Mouse (Mus musculus): ENCODE results near the gene Itm2b. TPM values are rescaled to one million over a fixed set of nuclear protein-coding genes. Genes with fewer than 3 reads are reported as not detected.

Gene Itm2b
- polyA plus RNA-seq, 2 experiments from 2014 or later: 963 to 1,015 TPM

DNA sequence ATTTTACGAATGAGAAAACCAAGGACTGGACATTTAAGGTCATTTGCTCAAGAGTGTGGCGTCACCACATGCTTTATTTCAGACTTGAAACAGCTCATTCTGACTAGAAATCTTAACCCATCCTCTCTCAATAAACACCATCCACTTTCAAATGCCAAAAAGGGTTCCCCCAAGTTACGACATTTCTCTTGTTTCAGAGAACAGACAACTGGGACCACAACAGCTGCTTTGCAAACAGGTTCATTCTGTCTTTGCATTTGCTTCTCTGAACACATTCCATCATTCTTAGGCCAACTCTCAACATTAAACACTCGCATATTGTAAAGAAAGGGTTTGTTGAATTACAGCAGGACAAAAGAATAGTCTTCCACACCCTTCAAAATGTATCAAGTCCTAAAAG, 71.2 kb downstream of the Itm2b start:
- no peak for ATAC-seq

DNA sequence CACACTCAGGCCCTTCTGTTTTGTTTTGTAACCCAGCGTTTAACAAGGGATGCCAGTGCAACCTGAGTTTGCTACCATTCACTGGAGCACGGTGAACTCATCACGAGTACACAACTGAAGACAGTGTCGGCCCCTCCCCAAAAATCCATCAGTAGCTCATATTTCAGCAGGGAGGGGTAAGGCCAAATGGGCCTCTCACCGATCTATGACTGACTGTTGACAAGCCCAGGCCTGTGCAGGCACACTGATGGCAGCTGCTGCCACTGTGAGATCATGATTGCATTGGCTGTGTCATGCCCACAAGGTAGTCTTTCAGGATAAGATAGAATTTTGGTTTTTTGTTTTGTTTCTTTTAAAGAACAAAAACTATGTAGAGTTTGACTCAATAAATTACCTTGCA, 71.7 kb downstream of the Itm2b start:
- no peak for ATAC-seq

DNA sequence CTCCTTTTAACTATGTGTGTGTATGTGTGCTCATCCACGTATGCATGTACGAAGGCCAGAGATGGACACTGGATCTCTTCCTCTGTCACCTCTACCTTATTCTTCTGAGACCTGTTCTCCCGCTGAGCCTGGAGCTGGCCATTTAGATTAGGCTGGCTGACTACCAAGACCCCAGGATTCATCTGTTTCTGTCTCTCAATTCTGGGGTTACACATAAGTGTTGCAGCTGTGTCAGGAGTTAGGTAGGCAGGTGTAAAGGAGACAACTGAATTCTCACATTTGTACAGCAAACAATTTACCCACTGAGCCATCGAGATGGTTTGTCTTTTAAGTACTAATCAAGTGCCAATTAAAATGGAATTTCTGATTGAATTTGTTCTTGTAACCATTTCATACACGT, 72.2 kb downstream of the Itm2b start:
- ATAC-seq: no peak

Other genes starting within 250 kb of the Itm2b start
- 10 to 100 TPM; 41.7 to 50.0 TPM for gene Lpar6, start 147.4 kb downstream of the Itm2b start, polyA plus RNA-seq (2017; shearing (Covaris generic))
- 10 to 100 TPM; 12.1 to 92.0 TPM for gene Rb1, start 59.5 kb downstream of the Itm2b start, polyA plus RNA-seq (2017; shearing (Covaris generic))
- gene Med4, start 124.7 kb upstream of the Itm2b start, polyA plus RNA-seq (2017; shearing (Covaris generic)): 10 to 100 TPM; 56.3 to 65.1 TPM
- 10 to 100 TPM; 85.1 to 91.6 TPM for gene Sucla2, start 140.0 kb upstream of the Itm2b start, polyA plus RNA-seq (2017; shearing (Covaris generic))
- gene Nudt15, start 163.0 kb upstream of the Itm2b start, polyA plus RNA-seq (2017; shearing (Covaris generic)): 1 to 10 TPM; 2.2 to 2.5 TPM